Mouse (Mus musculus): ENCODE results near the gene Cstb. TPM values are rescaled to one million over a fixed set of nuclear protein-coding genes. Genes with fewer than 3 reads are reported as not detected.
A peak's percentile ranks its signal among the peaks of the same experiment; 100 is the strongest.
"Not testable (repeated sequence)": the region's sequence is repeated elsewhere in the genome, so short reads cannot be mapped to it uniquely, and the experiment has no call there.

Gene Cstb
- 10 to 100 TPM; 33.5 to 35.0 TPM for total RNA-seq (2021)

GRCm38 (mm10) chr10:78425181-78426041 lies at the start of gene Cstb:
TSS of gene Cstb (plus strand) at chr10:78425669.
- peak; percentile 83 for DNase-seq

GRCm38 (mm10) chr10:78378516-78378915 lies 47.0 kb upstream of the Cstb start:
- no peak for DNase-seq

- DNase-seq, result no peak
Measured at GRCm38 (mm10) chr10:78383567-78383966, 41.9 kb upstream of the Cstb start.

GRCm38 (mm10) chr10:78385520-78385919 lies 39.9 kb upstream of the Cstb start:
- no peak for DNase-seq

GRCm38 (mm10) chr10:78388216-78388980 lies 37.1 kb upstream of the Cstb start:
- DNase-seq, result peak; percentile 56 to 58

- DNase-seq, result no peak
Measured at GRCm38 (mm10) chr10:78390982-78391470, 34.4 kb upstream of the Cstb start.

- peak; percentile 81 for DNase-seq
Measured at GRCm38 (mm10) chr10:78392072-78392471, 33.4 kb upstream of the Cstb start.

GRCm38 (mm10) chr10:78395377-78395776 lies 30.1 kb upstream of the Cstb start:
- DNase-seq, result no peak

GRCm38 (mm10) chr10:78395819-78396624 lies 29.4 kb upstream of the Cstb start:
- DNase-seq, result peak; percentile 91 to 93

- no peak for DNase-seq
Measured at GRCm38 (mm10) chr10:78396625-78396885, 28.9 kb upstream of the Cstb start.

GRCm38 (mm10) chr10:78399090-78399657 lies 26.3 kb upstream of the Cstb start:
- DNase-seq, result no peak

GRCm38 (mm10) chr10:78401127-78401526 lies 24.3 kb upstream of the Cstb start:
- DNase-seq, result no peak

- DNase-seq, result no peak
Measured at GRCm38 (mm10) chr10:78402301-78402922, 23.1 kb upstream of the Cstb start.

GRCm38 (mm10) chr10:78406152-78406551 lies 19.3 kb upstream of the Cstb start:
- DNase-seq, result no peak

- no peak for DNase-seq
Measured at GRCm38 (mm10) chr10:78407132-78407531, 18.3 kb upstream of the Cstb start.

- DNase-seq, result no peak
Measured at GRCm38 (mm10) chr10:78409035-78409788, 16.3 kb upstream of the Cstb start.

- no peak for DNase-seq
Measured at GRCm38 (mm10) chr10:78411851-78412250, 13.6 kb upstream of the Cstb start.

- peak; percentile 96 to 97 for DNase-seq
Measured at GRCm38 (mm10) chr10:78412319-78413151, 12.9 kb upstream of the Cstb start, which contains the start of gene Rrp1. TSS of gene Rrp1 (minus strand) at chr10:78413043.

- no peak for DNase-seq
Measured at GRCm38 (mm10) chr10:78413152-78413520, 12.3 kb upstream of the Cstb start.

GRCm38 (mm10) chr10:78414936-78415335 lies 10.5 kb upstream of the Cstb start:
- DNase-seq, result not testable (repeated sequence)
